Mouse (Mus musculus): Measurements from ENCODE around the gene Rgl3. TPM values are rescaled to one million over a fixed set of nuclear protein-coding genes. Genes with fewer than 3 reads are reported as not detected.

Rgl3 gene
- total and polyA plus RNA-seq, 2 experiments: 5.0 to 41.8 TPM

- Histone ChIP-seq H3K4me3 (ENCODE audit: insufficient read depth, low read depth, low read length) (no peak overlapping the region), H3K79me2 (ENCODE audit: control insufficient read depth, insufficient read depth, low read length) (no peaks in the 10 kb centered on the region), H3K27ac (replicated peaks; ENCODE audit: insufficient read depth, low read depth, low read length) (no peak overlapping the region), H3K36me3 (ENCODE audit: control insufficient read depth, insufficient read depth, low read length) (no peaks in the 10 kb centered on the region), H3K27me3 (ENCODE audit: control insufficient read depth, insufficient read depth, low read length) (no peaks in the 10 kb centered on the region), H3K4me1 (ENCODE audit: control insufficient read depth, insufficient read depth, low read length) (no peaks in the 10 kb centered on the region), H3K9ac (ENCODE audit: low read depth, low read length) (no peak overlapping the region)
- 31% methylated on average over 8 of the region's 8 CpGs for WGBS
- TF ChIP-seq POLR2A (IDR thresholded peaks at IDR 0.05; ENCODE audit: extremely low read depth, insufficient read depth, low read length) (no peak), CTCF (IDR thresholded peaks at IDR 0.05; ENCODE audit: low read depth, low read length) (no peak)
- peak; percentile 10 for DNase-seq (ENCODE audit: extremely low read depth, low read depth, low spot score)
Observed at GRCm38 (mm10) chr9:22024592-22024991, 35.3 kb upstream of the Rgl3 start.

GRCm38 (mm10) chr9:22017208-22017825, 28.1 kb upstream of the Rgl3 start:
- H3K27me3 ChIP-seq (ENCODE audit: control insufficient read depth, insufficient read depth, low read length): no peaks in the 10 kb centered on the region
- H3K9ac ChIP-seq (ENCODE audit: low read depth, low read length): no peak overlapping the region
- H3K4me3 ChIP-seq (ENCODE audit: insufficient read depth, low read depth, low read length): no peak overlapping the region
- H3K27ac ChIP-seq (replicated peaks; ENCODE audit: insufficient read depth, low read depth, low read length): no peak overlapping the region
- no peaks in the 10 kb centered on the region; the same call in 1 of the 2 replicates for H3K4me1 ChIP-seq (ENCODE audit: control insufficient read depth, insufficient read depth, low read length)
- no peak for TF ChIP-seq POLR2A (IDR thresholded peaks at IDR 0.05; ENCODE audit: extremely low read depth, insufficient read depth, low read length)
- no peak for TF ChIP-seq CTCF (IDR thresholded peaks at IDR 0.05; ENCODE audit: low read depth, low read length)
- DNase-seq (ENCODE audit: extremely low read depth, low read depth, low spot score): peak; percentile 18
- no peaks in the 10 kb centered on the region; the same call in 1 of the 2 replicates for H3K36me3 ChIP-seq (ENCODE audit: control insufficient read depth, insufficient read depth, low read length)
- H3K79me2 ChIP-seq (ENCODE audit: control insufficient read depth, insufficient read depth, low read length): no peaks in the 10 kb centered on the region
- WGBS: 34% methylated on average over 7 of the region's 7 CpGs

- Histone ChIP-seq H3K27me3 (ENCODE audit: control insufficient read depth, insufficient read depth, low read length) (no peaks in the 10 kb centered on the region), H3K4me1 (ENCODE audit: control insufficient read depth, insufficient read depth, low read length) (no peaks in the 10 kb centered on the region; the same call in 1 of the 2 replicates), H3K36me3 (ENCODE audit: control insufficient read depth, insufficient read depth, low read length) (peaks cover 4% of the 10 kb centered on the region; the same call in 1 of the 2 replicates), H3K79me2 (ENCODE audit: control insufficient read depth, insufficient read depth, low read length) (no peaks in the 10 kb centered on the region), H3K27ac (replicated peaks; ENCODE audit: insufficient read depth, low read depth, low read length) (no peak overlapping the region), H3K4me3 (ENCODE audit: insufficient read depth, low read depth, low read length) (no peak overlapping the region), H3K9ac (ENCODE audit: low read depth, low read length) (no peak overlapping the region)
- no peak for TF ChIP-seq POLR2A (IDR thresholded peaks at IDR 0.05; ENCODE audit: extremely low read depth, insufficient read depth, low read length)
- TF ChIP-seq CTCF (IDR thresholded peaks at IDR 0.05; ENCODE audit: low read depth, low read length): no peak
- no peak for DNase-seq (ENCODE audit: extremely low read depth, low read depth, low spot score)
- WGBS: 84% methylated on average over 10 of the region's 10 CpGs
Observed at GRCm38 (mm10) chr9:22016245-22016644, 27.0 kb upstream of the Rgl3 start.

GRCm38 (mm10) chr9:22012731-22013130, 23.5 kb upstream of the Rgl3 start:
- TF ChIP-seq POLR2A (IDR thresholded peaks at IDR 0.05; ENCODE audit: extremely low read depth, insufficient read depth, low read length): no peak
- no peak for TF ChIP-seq CTCF (IDR thresholded peaks at IDR 0.05; ENCODE audit: low read depth, low read length)
- Histone ChIP-seq H3K36me3 (ENCODE audit: control insufficient read depth, insufficient read depth, low read length) (peaks cover 11% of the 10 kb centered on the region; the same call in 1 of the 2 replicates), H3K4me3 (ENCODE audit: insufficient read depth, low read depth, low read length) (no peak overlapping the region), H3K27ac (replicated peaks; ENCODE audit: insufficient read depth, low read depth, low read length) (no peak overlapping the region), H3K4me1 (ENCODE audit: control insufficient read depth, insufficient read depth, low read length) (no peaks in the 10 kb centered on the region; the same call in 1 of the 2 replicates), H3K27me3 (ENCODE audit: control insufficient read depth, insufficient read depth, low read length) (no peaks in the 10 kb centered on the region), H3K79me2 (ENCODE audit: control insufficient read depth, insufficient read depth, low read length) (no peaks in the 10 kb centered on the region), H3K9ac (ENCODE audit: low read depth, low read length) (no peak overlapping the region)
- WGBS: 96% methylated on average over 13 of the region's 13 CpGs
- no peak for DNase-seq (ENCODE audit: extremely low read depth, low read depth, low spot score)

GRCm38 (mm10) chr9:22011055-22011454, 21.8 kb upstream of the Rgl3 start:
- H3K4me1 ChIP-seq (ENCODE audit: control insufficient read depth, insufficient read depth, low read length): no peaks in the 10 kb centered on the region
- H3K36me3 ChIP-seq (ENCODE audit: control insufficient read depth, insufficient read depth, low read length): peaks cover 14% of the 10 kb centered on the region; the same call in 1 of the 2 replicates
- H3K4me3 ChIP-seq (ENCODE audit: insufficient read depth, low read depth, low read length): no peak overlapping the region
- no peaks in the 10 kb centered on the region for H3K27me3 ChIP-seq (ENCODE audit: control insufficient read depth, insufficient read depth, low read length)
- DNase-seq (ENCODE audit: extremely low read depth, low read depth, low spot score): no peak
- TF ChIP-seq POLR2A (IDR thresholded peaks at IDR 0.05; ENCODE audit: extremely low read depth, insufficient read depth, low read length) (no peak), CTCF (IDR thresholded peaks at IDR 0.05; ENCODE audit: low read depth, low read length) (no peak)
- no peak overlapping the region for H3K9ac ChIP-seq (ENCODE audit: low read depth, low read length)
- WGBS: 81% methylated on average over 5 of the region's 5 CpGs
- no peak overlapping the region for H3K27ac ChIP-seq (replicated peaks; ENCODE audit: insufficient read depth, low read depth, low read length)
- no peaks in the 10 kb centered on the region for H3K79me2 ChIP-seq (ENCODE audit: control insufficient read depth, insufficient read depth, low read length)

- no peak for DNase-seq (ENCODE audit: extremely low read depth, low read depth, low spot score)
- Histone ChIP-seq H3K27me3 (ENCODE audit: control insufficient read depth, insufficient read depth, low read length) (no peaks in the 10 kb centered on the region), H3K27ac (replicated peaks; ENCODE audit: insufficient read depth, low read depth, low read length) (no peak overlapping the region), H3K79me2 (ENCODE audit: control insufficient read depth, insufficient read depth, low read length) (0 out of 2 replicates have a peak, but pooled peaks cover 3% of the 10 kb centered on the region), H3K4me3 (ENCODE audit: insufficient read depth, low read depth, low read length) (no peak overlapping the region), H3K4me1 (ENCODE audit: control insufficient read depth, insufficient read depth, low read length) (peaks cover 4% of the 10 kb centered on the region; the same call in 1 of the 2 replicates), H3K9ac (ENCODE audit: low read depth, low read length) (no peak overlapping the region), H3K36me3 (ENCODE audit: control insufficient read depth, insufficient read depth, low read length) (peaks cover 5% of the 10 kb centered on the region; the same call in 1 of the 2 replicates)
- TF ChIP-seq POLR2A (IDR thresholded peaks at IDR 0.05; ENCODE audit: extremely low read depth, insufficient read depth, low read length): no peak
- TF ChIP-seq CTCF (IDR thresholded peaks at IDR 0.05; ENCODE audit: low read depth, low read length): no peak
- 97% methylated on average over 12 of the region's 12 CpGs for WGBS
Observed at GRCm38 (mm10) chr9:22004546-22004945, 15.3 kb upstream of the Rgl3 start.
